Mouse (Mus musculus) cortical plate, adult 2 months (tissue): ENCODE data around the gene Cit.

ENCODE experiments used
- CTCF ChIP-seq: fragments of 200-500 bp; IDR thresholded peaks from 2 replicates; pipeline ENCODE4 v1.5.1; 2011; ENCODE audit warnings: mild to moderate bottlenecking, control low read depth, low read length; ENCODE audit not compliant: insufficient read depth; ENCODE audit errors: extremely low read depth
- POLR2A ChIP-seq: fragments of 200-500 bp; IDR thresholded peaks from 2 replicates; pipeline ENCODE4 v1.6.1; 2011; ENCODE audit warnings: mild to moderate bottlenecking, low read length, control low read depth; ENCODE audit not compliant: insufficient read depth; ENCODE audit errors: extremely low read depth

DNA sequence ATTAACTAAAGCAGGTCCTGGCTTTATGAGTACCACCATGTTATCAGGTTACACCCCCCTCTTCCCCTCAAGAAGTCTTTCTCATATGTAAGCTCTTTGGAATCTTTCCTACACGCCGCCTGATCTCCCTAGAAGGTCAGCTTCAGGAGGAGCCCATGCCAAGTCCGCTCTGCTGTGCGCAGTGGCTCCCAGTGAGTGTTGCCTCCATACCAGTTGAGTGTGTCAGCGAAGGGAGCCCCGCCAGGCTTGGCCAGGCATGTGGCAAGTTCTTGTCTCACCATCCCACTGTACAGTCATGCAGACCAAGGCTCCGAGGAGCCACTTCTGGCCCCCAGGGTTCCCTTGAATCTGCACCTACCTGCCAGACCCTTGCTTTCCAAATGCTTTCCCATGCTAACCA, 79.9 kb downstream of the Cit start:
- TF ChIP-seq CTCF: no peak
- TF ChIP-seq POLR2A: no peak
